Mouse (Mus musculus) heart, embryonic 13.5 days (tissue): ENCODE measurements around the gene Chic2. TPM values are rescaled to one million over a fixed set of nuclear protein-coding genes. Genes with fewer than 3 reads are reported as not detected.

ENCODE experiments used
- ATAC-seq: fragments of 200-750 bp; cut with Nextera tagmentation; 2 replicates; pipeline ENCODE4 v1.8.0; 2017; ENCODE audit warnings: moderate TSS enrichment; ENCODE audit not compliant: insufficient number of reproducible peaks, low FRiP score, low TSS enrichment; ENCODE audit errors: extremely low read depth
- H3K27ac ChIP-seq: fragments of 300-500 bp; sonication (generic); replicated peaks from 2 replicates; pipeline ENCODE4 v1.5.1; 2015; ENCODE audit warnings: moderate library complexity, mild to moderate bottlenecking, inconsistent platforms
- H3K27me3 ChIP-seq: fragments of 300-500 bp; sonication (generic); replicated peaks from 2 replicates; pipeline ENCODE4 v1.6.1; 2015; ENCODE audit warnings: mild to moderate bottlenecking, inconsistent platforms
- H3K36me3 ChIP-seq: fragments of 300-500 bp; sonication (generic); 2 replicates; pipeline ENCODE4 v1.6.1; 2015; ENCODE audit warnings: mild to moderate bottlenecking, inconsistent platforms
- H3K4me1 ChIP-seq: fragments of 300-500 bp; sonication (generic); 2 replicates; pipeline ENCODE4 v1.6.1; 2015; ENCODE audit warnings: inconsistent platforms
- H3K4me2 ChIP-seq: fragments of 300-500 bp; sonication (generic); 2 replicates; pipeline ENCODE4 v1.6.1; 2015; ENCODE audit warnings: inconsistent platforms, mild to moderate bottlenecking, moderate library complexity
- H3K4me3 ChIP-seq: fragments of 300-500 bp; sonication (generic); 2 replicates; pipeline ENCODE4 v1.5.1; 2015; ENCODE audit warnings: moderate library complexity, mild to moderate bottlenecking, inconsistent platforms
- H3K9ac ChIP-seq: fragments of 300-500 bp; sonication (generic); 2 replicates; pipeline ENCODE4 v1.6.1; 2015; ENCODE audit warnings: inconsistent platforms, mild to moderate bottlenecking, moderate library complexity
- H3K9me3 ChIP-seq: fragments of 300-500 bp; sonication (generic); 2 replicates; pipeline ENCODE4 v1.6.1; 2016; ENCODE audit warnings: inconsistent platforms
- WGBS: fragments of 180-500 bp; shearing (Covaris S2); methylation state at CpG from one replicate; pipeline ENCODE4 v1.1.7; 2015; ENCODE audit warnings: mixed read lengths; 5-methylcytosine and 5-hydroxymethylcytosine counted together
- polyA plus RNA-seq: library from polyadenylated mRNA; unstranded; fragments of >200 nt; fragmentation: Nextera tagmentation; extraction: Ambion mirVana; gene quantifications from 2 replicates; pipeline ENCODE4 v1.2.1, GENCODE M21; 2015

Chic2 gene
- polyA plus RNA-seq, 1 experiment from 2014 or later = 18.6 TPM

- no peak for ATAC-seq
- Histone ChIP-seq H3K4me2 (no peak overlapping the region), H3K27me3 (no peaks in the 10 kb centered on the region), H3K4me1 (peaks cover 8% of the 10 kb centered on the region), H3K9me3 (no peaks in the 10 kb centered on the region; the same call in 1 of the 2 replicates), H3K36me3 (peaks cover 42% of the 10 kb centered on the region), H3K4me3 (no peak overlapping the region), H3K9ac (no peak overlapping the region), H3K27ac (no peak overlapping the region)
- 67% methylated on average over 3 of the region's 3 CpGs for WGBS
Measured at GRCm38 (mm10) chr5:75004755-75005154, 39.8 kb downstream of the Chic2 start.

DNA sequence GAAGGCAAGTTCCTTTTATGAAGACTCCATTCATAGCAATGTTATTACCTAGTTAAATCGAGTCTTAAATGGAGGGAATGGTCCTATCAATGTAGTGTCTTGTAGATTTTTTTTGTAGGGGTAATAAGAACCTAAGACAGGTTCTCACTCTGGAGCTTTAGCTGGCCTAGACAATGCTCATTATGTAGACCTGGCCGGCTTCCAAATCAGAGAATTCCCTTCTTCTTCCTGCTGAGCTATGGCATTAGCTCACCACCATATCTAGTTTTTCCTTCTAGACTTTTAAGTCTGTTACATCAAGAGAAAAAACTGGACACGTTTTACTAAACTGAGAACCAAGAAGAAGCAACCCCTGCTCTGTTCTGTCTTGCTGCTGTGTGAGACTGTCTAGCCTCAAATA lies 42.5 kb downstream of the Chic2 start:
- Histone ChIP-seq H3K4me1 (peaks cover 8% of the 10 kb centered on the region), H3K4me2 (no peak overlapping the region), H3K27me3 (no peaks in the 10 kb centered on the region), H3K4me3 (no peak overlapping the region), H3K9me3 (no peaks in the 10 kb centered on the region), H3K9ac (no peak overlapping the region), H3K27ac (no peak overlapping the region; the same call in 1 of the 2 replicates), H3K36me3 (peaks cover 50% of the 10 kb centered on the region)
- no peak for ATAC-seq
- WGBS = 67% methylated on average over 3 of the region's 3 CpGs

DNA sequence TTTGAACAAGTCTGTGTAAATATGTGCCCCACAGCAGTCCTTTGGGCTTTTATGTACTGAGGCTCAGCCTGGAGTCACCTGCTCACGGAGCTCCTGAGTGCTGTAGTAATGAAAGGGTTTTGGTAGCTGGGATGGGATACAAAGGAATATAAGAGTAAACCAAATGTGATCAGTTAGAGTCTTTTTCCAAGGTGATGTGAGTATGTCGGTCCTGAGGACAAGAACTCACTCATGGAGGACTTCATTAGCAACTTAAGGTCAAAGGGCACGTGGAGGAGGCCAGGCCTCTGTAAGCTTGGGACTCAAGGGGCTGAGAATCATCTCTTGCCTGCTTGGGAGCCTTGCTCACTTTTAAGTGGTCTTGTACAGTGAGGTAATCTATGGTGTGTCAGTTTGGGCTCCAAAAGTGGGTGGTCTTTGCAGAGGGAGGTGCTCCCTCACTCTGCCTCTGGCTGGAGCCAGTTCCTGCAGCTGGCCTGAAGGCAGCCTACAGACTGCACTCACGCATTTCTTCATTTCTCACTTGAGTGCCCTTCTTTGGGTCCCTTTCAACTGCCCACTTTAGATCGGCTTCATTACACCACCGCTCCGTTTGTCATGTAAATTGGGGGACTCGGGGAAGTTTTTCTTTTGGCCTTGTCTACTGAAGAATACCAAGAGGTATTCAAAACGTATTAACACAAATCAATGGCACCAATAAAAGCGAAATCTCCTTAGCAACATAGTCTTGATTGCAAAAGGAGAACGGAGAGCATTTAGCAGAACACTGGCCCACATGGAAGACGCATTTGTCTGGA lies 45.7 kb downstream of the Chic2 start:
- H3K4me2 ChIP-seq = no peak overlapping the region
- peaks cover 52% of the 10 kb centered on the region for H3K36me3 ChIP-seq
- H3K9ac ChIP-seq = no peak overlapping the region
- no peaks in the 10 kb centered on the region for H3K9me3 ChIP-seq
- H3K4me1 ChIP-seq = peaks cover 26% of the 10 kb centered on the region
- 84% methylated on average over 12 of the region's 12 CpGs for WGBS
- no peak for ATAC-seq
- no peaks in the 10 kb centered on the region for H3K27me3 ChIP-seq
- H3K27ac ChIP-seq = no peak overlapping the region
- no peak overlapping the region for H3K4me3 ChIP-seq

- Histone ChIP-seq H3K4me3 (no peak overlapping the region), H3K36me3 (peaks cover 49% of the 10 kb centered on the region), H3K27me3 (no peaks in the 10 kb centered on the region), H3K4me1 (peaks cover 18% of the 10 kb centered on the region), H3K27ac (peak overlapping the region; percentile 8; the same call in 1 of the 2 replicates), H3K9ac (no peak overlapping the region), H3K9me3 (peaks cover 27% of the 10 kb centered on the region), H3K4me2 (no peak overlapping the region)
- 38% methylated on average over 8 of the region's 8 CpGs for WGBS
- no peak for ATAC-seq
Measured at GRCm38 (mm10) chr5:74994947-74995346, 49.6 kb downstream of the Chic2 start.

DNA sequence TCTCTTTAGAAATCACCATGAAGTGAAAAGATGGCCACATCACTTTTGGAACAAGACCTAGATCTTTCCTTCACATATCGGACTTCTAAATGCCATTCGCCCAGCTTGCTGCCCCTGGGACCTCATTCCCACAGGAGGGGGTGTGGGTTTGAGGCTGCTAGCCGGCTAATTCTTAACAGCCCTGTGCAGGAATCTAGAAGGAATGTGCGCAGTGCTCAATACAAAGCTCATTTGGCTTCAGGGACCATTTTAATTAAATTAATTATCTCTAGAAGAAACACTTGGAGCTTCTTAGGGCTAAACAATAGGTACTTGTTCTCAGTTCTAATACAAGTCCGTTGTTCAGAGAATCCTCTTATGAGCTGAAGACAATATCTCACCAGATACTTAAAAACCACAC lies 60.5 kb downstream of the Chic2 start:
- Histone ChIP-seq H3K27me3 (no peaks in the 10 kb centered on the region), H3K27ac (no peak overlapping the region), H3K4me1 (peaks cover 18% of the 10 kb centered on the region), H3K36me3 (no peaks in the 10 kb centered on the region), H3K4me3 (no peak overlapping the region), H3K9ac (no peak overlapping the region), H3K4me2 (no peak overlapping the region), H3K9me3 (no peaks in the 10 kb centered on the region; the same call in 1 of the 2 replicates)
- no peak for ATAC-seq
- WGBS = 67% methylated on average over 5 of the region's 5 CpGs

- H3K9me3 ChIP-seq = no peaks in the 10 kb centered on the region
- H3K4me3 ChIP-seq = no peak overlapping the region
- H3K27me3 ChIP-seq = peaks cover 10% of the 10 kb centered on the region
- no peak for ATAC-seq
- H3K4me2 ChIP-seq = no peak overlapping the region
- 68% methylated on average over 4 of the region's 4 CpGs for WGBS
- H3K36me3 ChIP-seq = no peaks in the 10 kb centered on the region
- no peak overlapping the region for H3K9ac ChIP-seq
- peaks cover 21% of the 10 kb centered on the region for H3K4me1 ChIP-seq
- no peak overlapping the region for H3K27ac ChIP-seq
Measured at GRCm38 (mm10) chr5:74980574-74980973, 64.0 kb downstream of the Chic2 start.

DNA sequence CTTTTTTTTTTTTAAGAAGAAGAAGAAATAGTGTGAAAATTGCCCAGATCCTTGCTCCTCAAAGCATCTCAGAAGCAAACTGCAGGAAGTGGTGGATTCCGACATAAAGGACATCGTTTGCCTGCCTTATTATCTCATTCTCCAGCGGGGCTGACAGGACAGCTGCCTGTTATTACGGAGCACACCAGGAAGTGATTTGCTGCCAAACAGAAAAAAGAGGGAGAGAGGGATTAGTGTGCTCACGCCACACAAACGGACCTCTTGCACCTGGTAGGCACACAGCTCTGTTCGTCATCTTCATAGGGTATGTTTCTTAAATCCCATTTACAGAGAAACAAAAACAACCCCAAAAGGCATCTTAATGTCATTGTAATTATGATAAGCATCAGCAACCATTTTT lies 64.4 kb downstream of the Chic2 start:
- 16% methylated on average over 7 of the region's 7 CpGs for WGBS
- Histone ChIP-seq H3K4me3 (no peak overlapping the region), H3K4me2 (peak overlapping the region; percentile 38; the same call in 1 of the 2 replicates), H3K27ac (0 out of 2 replicates have a peak overlapping the region, but pooled peaks have one; percentile 67), H3K4me1 (peaks cover 25% of the 10 kb centered on the region), H3K9me3 (no peaks in the 10 kb centered on the region), H3K27me3 (peaks cover 10% of the 10 kb centered on the region), H3K36me3 (no peaks in the 10 kb centered on the region), H3K9ac (0 out of 2 replicates have a peak overlapping the region, but pooled peaks have one; percentile 40)
- no peak for ATAC-seq

DNA sequence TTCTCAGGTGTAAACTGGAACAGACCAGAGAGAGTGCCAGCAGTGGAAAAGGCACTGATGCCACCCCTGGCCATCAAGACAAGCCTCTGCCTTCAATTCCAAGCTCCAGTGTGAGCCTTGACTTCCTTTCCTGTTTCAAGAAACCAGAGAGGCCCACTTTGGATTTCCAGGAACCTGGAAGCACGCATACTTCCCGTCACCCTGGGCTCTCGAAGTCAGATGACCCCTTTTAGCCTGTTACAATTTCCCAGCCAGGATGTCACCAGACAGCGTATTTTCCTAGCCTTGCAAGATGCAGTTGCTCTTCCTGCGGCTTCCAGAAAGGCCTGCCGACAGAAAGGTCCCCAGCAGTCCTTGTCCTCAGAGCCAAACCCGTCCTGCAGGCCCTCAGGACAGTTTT lies 65.0 kb downstream of the Chic2 start:
- Histone ChIP-seq H3K4me1 (peaks cover 31% of the 10 kb centered on the region), H3K36me3 (no peaks in the 10 kb centered on the region), H3K4me2 (peak overlapping the region; percentile 38; the same call in 1 of the 2 replicates), H3K4me3 (no peak overlapping the region), H3K9me3 (no peaks in the 10 kb centered on the region), H3K27ac (peak overlapping the region; percentile 67), H3K27me3 (peaks cover 10% of the 10 kb centered on the region), H3K9ac (peak overlapping the region; percentile 40; the same call in 1 of the 2 replicates)
- 41% methylated on average over 7 of the region's 7 CpGs for WGBS
- ATAC-seq = no peak

DNA sequence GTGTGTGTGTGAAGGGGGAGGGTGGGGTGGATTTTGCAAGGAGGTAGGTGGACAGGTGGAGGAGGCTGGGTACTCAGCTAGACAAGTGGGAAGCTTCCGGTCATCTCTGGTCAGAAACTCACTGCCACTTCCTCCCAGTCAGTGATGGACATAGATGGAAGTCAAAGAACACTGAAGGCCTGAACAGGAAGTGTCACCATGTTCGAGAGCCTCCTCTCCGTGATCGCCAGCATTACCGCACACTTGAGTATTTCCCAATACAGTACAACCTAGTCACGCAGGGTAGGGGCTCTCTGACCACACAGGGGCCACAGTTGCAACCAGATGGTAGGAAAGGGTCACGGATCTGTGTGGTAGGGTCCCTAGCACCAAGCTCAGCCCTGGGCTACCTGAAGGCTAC lies 69.1 kb downstream of the Chic2 start:
- H3K9ac ChIP-seq = no peak overlapping the region
- no peak overlapping the region for H3K4me3 ChIP-seq
- 88% methylated on average over 7 of the region's 7 CpGs for WGBS
- H3K27ac ChIP-seq = peak overlapping the region; percentile 75; the same call in 1 of the 2 replicates
- H3K4me1 ChIP-seq = peaks cover 32% of the 10 kb centered on the region
- no peak for ATAC-seq
- no peaks in the 10 kb centered on the region for H3K36me3 ChIP-seq
- H3K4me2 ChIP-seq = no peak overlapping the region
- no peaks in the 10 kb centered on the region for H3K9me3 ChIP-seq
- H3K27me3 ChIP-seq = peaks cover 10% of the 10 kb centered on the region

GRCm38 (mm10) chr5:74974726-74975411 lies 69.7 kb downstream of the Chic2 start:
- 24% methylated on average over 12 of the region's 12 CpGs for WGBS
- H3K36me3 ChIP-seq = no peaks in the 10 kb centered on the region
- H3K4me3 ChIP-seq = no peak overlapping the region
- H3K4me2 ChIP-seq = 0 out of 2 replicates have a peak overlapping the region, but pooled peaks have one; percentile 4
- ATAC-seq = no peak
- H3K27me3 ChIP-seq = peaks cover 10% of the 10 kb centered on the region
- peaks cover 26% of the 10 kb centered on the region for H3K4me1 ChIP-seq
- no peaks in the 10 kb centered on the region for H3K9me3 ChIP-seq
- H3K9ac ChIP-seq = 0 out of 2 replicates have a peak overlapping the region, but pooled peaks have one; percentile 16
- H3K27ac ChIP-seq = peak overlapping the region; percentile 75

DNA sequence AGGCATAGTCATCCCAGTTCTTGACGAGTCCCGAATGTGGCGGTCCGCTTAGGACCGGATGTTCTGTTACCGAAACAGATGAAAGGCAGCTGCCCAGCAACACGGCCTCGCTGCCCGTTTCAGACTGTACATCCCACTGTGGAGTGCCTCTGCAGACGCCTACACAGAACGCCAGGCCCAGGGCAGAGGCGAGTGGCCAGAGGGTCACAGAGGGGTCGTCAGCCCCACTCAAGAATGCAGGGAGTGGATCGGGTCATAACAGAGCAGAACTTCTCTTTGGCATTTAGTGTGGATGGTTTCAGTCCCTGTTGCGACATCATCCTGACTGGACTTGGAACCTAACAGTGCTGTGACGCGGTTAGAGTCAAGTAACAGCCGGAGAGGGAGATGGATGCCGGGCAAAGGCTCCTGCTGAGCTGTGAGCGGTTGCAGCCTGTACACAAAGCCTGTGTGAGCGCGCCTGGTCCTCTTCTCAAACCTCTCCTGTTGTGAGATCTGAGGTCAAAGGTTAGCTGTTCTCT lies 70.5 kb downstream of the Chic2 start:
- peak overlapping the region; percentile 75; the same call in 1 of the 2 replicates for H3K27ac ChIP-seq
- ATAC-seq = no peak
- WGBS = 57% methylated on average over 22 of the region's 22 CpGs
- peaks cover 10% of the 10 kb centered on the region for H3K27me3 ChIP-seq
- no peak overlapping the region for H3K4me2 ChIP-seq
- peak overlapping the region; percentile 61 for H3K9ac ChIP-seq
- H3K4me3 ChIP-seq = no peak overlapping the region
- no peaks in the 10 kb centered on the region for H3K9me3 ChIP-seq
- peaks cover 19% of the 10 kb centered on the region for H3K4me1 ChIP-seq
- H3K36me3 ChIP-seq = no peaks in the 10 kb centered on the region
